20 mouse cellular contexts compared by ENCODE assay signal in the genomic region with DNA sequence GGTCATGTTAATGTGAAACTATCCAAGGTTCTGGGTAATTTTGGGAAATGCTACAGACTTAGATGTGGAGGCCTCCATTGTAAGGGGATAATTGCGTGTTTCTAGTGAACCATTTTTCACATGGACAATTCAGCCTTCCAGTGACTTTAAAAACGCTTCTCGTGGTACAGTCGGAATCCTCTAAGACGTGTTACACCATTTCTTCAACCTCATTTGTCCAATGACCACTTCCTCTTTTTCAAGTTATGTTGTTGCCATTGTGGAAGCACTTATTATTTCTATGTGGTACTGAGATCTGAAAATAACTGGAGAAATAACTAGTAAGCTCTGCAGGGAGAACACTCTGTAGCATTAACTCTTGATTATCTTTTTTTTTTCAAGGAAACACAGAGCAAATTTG.
"Had no signal": no experiment of that assay in that cellular context is flagged by ENCODE, and none has a peak within 500 bp of the region (broad histone marks: within the 10 kb centered on the region; RNA-seq: fewer than 3 reads in every experiment).

No protein-coding gene starts in this region.

- ATAC-seq: forebrain, embryonic 13.5 days; forebrain, embryonic 14.5 days; forebrain, embryonic 15.5 days; forebrain, embryonic 16.5 days; forebrain, postnatal 0 days had no signal

- DNase-seq: cerebellum, adult 9-10 months; cerebellum, adult 9-11 months; cerebellum, postnatal 10 days; cerebellum, postnatal 14 days; cerebellum, postnatal 25 days; cerebellum, postnatal 36 days; embryo, embryonic 11 days; forebrain, postnatal 0 days; gastrocnemius, adult 2 months; gastrocnemius, postnatal 10 days; gastrocnemius, postnatal 14 days; gastrocnemius, postnatal 25 days; gastrocnemius, postnatal 36 days; heart, adult 11 months; heart, adult 18-20 months; heart, adult 2 months had no signal
